In the genomic region with DNA sequence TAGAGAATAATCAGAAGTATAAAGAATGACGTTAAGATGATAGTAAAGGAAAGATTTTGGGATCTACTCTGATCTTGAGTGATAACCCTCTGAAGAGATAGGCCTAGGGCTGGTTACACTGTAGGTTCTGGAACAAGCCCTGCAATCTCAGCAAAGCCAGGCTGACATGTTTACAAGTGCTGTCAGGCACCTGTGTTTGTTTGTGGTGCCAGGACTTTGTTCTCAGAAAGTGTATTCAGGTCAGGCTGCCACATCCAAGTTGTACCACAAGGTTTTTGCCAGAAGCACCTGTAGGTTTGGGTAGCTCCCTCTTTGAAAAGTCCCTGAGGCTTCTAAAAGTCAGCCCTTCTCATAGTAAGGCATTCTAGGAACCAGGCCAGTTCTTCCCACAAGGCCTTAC, we compare ENCODE assay signal across 1 mouse cellular context.
TF ChIP-seq lines count a peak whose summit lies in the region.

No protein-coding gene starts in this region.

TF ChIP-seq in CH12.LX, 34 proteins besides CTCF, POLR2A, EP300 and RAD21:
- TF ChIP-seq MAX (IDR thresholded peaks at IDR 0.05; ENCODE audit: low read length) (no peak), RCOR1 (conservative IDR thresholded peaks at IDR 0.05; ENCODE audit: low read depth, low read length) (no peak), UBTF (IDR thresholded peaks at IDR 0.05; ENCODE audit: low read depth, low read length) (no peak), E2F4 (IDR thresholded peaks at IDR 0.05; ENCODE audit: insufficient replicate concordance, low read depth, low read length) (no peak), TCF12 (IDR thresholded peaks at IDR 0.05; ENCODE audit: low read depth, low read length) (no peak), CHD1 (IDR thresholded peaks at IDR 0.05; ENCODE audit: low read depth, low read length) (no peak), SIN3A (IDR thresholded peaks at IDR 0.05; ENCODE audit: low read length) (no peak), GABPA (IDR thresholded peaks at IDR 0.05; ENCODE audit: insufficient replicate concordance, low read depth, low read length) (no peak), KAT2A (IDR thresholded peaks at IDR 0.05; ENCODE audit: insufficient replicate concordance, low read length) (no peak), MAZ (IDR thresholded peaks at IDR 0.05; ENCODE audit: low read depth, low read length) (no peak), MAFK (IDR thresholded peaks at IDR 0.05; ENCODE audit: insufficient replicate concordance, low read length) (no peak), JUN (IDR thresholded peaks at IDR 0.05; ENCODE audit: insufficient read depth, low read depth, low read length) (no peak), ZMIZ1 (IDR thresholded peaks at IDR 0.05; ENCODE audit: low read depth, low read length) (no peak)
